Mouse (Mus musculus): ENCODE measurements at regions not wholly inside any gene's neighbourhood (a gene's known extent, or its start where the extent isn't known, plus 50 kb on each side); places are given as distances from the start of the nearest gene placed in this dataset.

GRCm38 (mm10) chr5:142337436-142337835, 63.9 kb upstream of the Foxk1 start:
- TF ChIP-seq POLR2A (IDR thresholded peaks at IDR 0.05; ENCODE audit: extremely low read depth, insufficient read depth, low read length) (no peak), CTCF (IDR thresholded peaks at IDR 0.05; ENCODE audit: low read depth, low read length) (no peak)

Measured in liver, adult 2 months (tissue).